Mouse (Mus musculus) urinary bladder, postnatal 25 days (tissue): ENCODE results near the gene Tnfsfm13.
"Not testable (repeated sequence)": the region's sequence is repeated elsewhere in the genome, so short reads cannot be mapped to it uniquely, and the experiment has no call there.

Source experiments
- DNase-seq: peaks from one replicate; pipeline ENCODE4 v3.0.0; 2022; ENCODE audit warnings: low spot score

Tnfsfm13 gene

DNA sequence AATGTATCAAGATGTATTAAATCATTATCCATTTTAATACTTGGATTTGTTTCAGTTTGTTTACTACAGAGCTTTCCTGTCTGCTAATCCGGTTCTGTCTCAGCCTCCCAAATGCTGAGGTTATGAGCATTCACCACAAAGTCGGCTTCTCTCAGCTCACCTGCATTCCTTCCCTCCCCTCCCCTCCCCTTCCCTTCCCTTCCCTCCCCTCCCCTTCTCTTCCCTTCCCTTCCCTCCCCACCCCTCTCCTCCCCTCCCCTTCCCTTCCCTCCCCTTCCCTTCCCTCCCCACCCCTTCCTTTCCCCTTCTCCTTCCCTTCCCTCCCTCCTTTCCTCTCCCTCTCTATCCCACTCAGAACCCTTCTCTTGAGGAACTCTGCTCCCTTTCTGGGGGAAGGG lies 8.7 kb upstream of the Tnfsfm13 start:
- no peak for DNase-seq

DNA sequence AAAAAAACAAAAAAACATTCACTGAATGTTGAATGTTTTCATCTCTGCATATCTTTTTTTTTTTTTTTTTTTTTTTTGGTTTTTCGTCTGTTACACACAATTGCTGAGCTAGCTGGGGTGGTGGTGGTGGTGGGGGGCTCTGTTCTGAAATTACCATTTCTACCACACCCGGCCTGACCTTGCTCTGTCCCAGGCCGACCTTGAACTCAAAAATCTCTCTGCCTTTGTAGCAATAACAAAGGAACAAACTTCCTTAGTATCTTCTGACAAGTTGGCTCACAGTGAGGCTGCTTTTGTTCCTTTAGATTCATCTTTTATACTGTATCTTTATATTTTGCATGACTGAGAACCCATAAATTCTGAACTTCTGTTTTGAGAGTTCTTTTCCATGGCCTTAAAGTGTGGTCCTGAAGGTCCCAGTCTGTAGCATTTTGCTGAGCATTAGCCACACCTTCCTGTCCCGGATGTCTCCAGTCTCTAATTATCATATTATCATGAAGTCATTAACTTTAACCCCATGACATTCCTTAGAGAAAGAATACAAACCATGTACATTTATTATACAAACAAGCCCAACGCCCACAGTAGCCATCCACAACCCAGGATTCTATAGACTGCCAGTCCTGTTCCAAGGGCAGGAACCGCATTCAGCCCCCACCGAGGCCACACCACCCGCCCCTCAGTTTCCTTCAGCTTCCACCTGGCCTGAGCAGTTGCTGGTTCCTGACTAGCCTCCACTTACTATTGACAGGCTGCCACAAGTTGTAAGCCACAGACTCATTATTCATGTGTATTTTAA lies 8.1 kb upstream of the Tnfsfm13 start:
- DNase-seq = no peak

DNA sequence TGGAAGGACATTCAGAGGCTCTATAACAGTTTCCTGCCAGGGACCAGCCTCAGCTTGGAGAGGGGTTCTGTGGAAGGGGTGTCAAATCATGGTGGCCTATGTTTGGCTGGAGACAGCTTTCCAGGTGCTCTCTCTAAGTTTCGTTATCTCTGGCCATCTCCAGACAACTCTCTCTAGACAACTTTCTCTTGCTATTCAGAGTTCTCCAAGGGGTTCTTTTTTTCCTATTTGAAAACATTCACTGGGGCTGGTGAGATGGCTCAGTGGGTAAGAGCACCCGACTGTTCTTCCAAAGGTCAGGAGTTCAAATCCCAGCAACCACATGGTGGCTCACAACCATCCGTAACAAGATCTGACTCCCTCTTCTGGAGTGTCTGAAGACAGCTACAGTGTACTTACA lies 7.5 kb upstream of the Tnfsfm13 start:
- not testable (repeated sequence) for DNase-seq

DNA sequence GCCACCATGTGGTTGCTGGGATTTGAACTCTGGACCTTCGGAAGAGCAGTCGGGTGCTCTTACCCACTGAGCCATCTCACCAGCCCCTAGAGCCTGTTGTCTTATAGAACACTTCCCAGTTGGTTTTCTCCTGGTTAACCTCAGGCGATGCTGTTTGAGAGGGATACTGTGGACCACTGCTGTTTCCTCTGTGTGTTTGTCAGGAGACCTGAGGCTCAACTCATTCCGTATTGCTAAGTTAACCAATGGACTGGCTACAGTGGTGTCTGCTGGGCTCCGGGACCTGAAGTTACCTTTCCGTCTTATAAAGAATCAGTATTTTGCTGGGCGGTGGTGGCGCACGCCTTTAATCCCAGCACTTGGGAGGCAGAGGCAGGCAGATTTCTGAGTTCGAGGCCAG lies 7.0 kb upstream of the Tnfsfm13 start:
- not testable (repeated sequence) for DNase-seq

DNA sequence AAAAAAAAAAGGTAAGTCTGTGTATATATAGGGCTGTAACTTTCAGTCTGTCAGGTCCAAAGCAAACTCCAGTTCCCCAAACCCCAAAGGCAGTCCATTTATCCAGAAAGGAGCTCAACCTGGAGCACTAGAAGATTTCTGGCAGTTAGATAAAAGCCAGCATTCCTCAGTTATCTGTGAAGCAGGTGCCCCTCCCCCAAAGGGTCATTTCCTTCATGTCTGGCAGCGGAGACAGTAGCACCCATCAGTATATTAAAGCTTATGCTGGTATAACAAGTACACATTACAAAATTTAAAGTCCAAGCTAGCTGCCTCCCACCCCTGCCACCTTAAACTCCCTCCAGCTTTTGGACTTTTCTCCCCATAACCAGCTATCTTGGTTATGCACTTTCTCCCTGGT lies 3.7 kb upstream of the Tnfsfm13 start:
- no peak for DNase-seq

DNA sequence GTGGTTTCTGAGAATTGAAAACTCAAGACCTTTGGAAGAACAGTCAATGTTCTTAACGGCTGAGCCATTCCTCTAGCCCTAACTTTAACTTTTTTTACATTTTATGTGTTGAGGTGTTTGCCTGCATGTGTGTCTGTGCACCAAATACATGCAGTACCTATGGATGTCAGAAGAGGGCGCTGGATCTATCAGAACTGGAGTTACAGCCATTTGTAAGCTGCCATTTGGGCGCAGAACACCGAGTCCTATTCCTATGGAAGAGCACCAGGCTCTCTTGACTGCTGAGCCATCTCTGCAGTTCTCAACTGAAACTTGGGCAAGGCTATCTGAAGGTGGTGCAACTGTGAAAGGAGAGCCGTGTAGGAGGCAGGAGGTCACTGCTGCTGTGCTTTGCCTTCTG lies 2.7 kb upstream of the Tnfsfm13 start:
- DNase-seq = no peak

DNA sequence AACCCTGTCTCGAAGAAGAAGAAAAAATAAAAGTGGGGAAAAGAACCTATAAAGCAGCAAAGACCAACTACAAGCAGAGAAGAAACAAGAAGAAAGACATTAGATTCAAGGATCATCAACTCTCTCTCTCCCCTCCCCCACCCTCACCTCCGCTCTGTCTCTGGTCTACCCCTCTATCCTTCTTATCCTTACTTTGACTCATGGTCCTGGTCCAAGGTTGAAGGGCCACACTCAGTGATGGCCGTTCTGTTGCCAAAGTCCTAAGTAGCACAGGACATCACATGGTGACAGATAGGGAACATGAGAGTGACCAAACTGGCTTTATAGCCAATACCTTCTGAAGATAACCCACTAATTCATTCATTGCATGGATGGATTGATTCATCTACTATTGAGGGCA lies 1.5 kb upstream of the Tnfsfm13 start:
- no peak for DNase-seq

DNA sequence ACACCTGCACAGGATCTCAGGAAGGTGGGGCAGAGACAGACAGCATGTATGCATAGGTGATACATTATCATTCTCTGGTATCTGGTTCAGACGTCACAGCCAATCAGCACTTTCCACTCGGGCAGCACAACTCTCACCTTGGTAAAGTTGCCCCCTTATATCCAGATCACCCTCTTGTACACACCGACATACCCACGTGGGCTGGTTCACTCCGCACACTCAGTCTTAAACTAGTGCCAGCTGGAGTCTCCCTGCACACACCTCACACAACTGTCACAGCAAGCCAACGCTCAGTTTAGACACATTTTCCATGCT lies 895 bp downstream of the Tnfsfm13 start:
- no peak for DNase-seq

DNA sequence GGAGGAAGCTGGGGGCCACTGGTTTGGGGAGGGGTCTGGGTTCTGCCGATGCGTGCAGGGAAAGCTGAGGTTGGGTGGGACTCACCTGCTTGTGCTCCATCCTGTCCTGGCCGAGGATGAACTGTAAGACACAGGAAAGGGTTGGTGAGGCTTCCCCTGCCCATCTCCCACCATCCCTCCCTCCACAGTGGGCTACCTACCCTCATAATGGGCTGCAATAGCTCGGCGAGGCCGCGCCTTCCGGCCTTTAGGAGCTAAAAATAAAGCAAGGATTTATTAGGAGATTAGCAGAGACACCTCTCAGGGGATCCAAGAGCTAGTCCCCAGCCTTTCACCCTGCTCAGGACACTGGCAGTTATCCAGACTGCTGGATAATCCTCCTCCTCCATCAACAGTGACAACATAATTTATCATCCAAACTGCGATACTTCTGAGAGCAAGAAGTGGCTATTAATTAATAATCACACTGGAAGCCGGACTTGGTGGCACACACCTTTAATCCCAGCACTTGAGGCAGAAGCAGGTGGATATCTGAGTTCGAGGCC lies 2.4 kb downstream of the Tnfsfm13 start:
- no peak for DNase-seq

DNA sequence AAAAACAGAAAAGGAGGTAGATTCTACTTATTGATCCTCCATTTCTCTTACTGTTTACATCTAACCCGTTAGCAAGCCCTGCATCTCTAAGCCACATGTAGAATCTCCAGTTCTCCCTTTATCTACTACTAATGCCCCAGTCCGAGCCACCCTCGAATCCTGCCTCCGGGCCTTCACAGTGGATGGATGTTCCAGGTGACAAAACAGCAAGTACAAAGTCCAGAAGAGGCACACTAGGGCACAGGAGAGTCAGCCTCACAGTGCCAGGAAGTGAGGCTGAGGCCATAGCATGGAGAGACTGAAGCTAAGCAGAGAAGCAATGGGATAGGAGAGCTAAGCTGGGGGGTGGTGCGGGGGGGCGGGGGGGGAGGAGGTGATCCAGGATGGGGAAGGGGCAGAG lies 3.0 kb downstream of the Tnfsfm13 start:
- no peak for DNase-seq

DNA sequence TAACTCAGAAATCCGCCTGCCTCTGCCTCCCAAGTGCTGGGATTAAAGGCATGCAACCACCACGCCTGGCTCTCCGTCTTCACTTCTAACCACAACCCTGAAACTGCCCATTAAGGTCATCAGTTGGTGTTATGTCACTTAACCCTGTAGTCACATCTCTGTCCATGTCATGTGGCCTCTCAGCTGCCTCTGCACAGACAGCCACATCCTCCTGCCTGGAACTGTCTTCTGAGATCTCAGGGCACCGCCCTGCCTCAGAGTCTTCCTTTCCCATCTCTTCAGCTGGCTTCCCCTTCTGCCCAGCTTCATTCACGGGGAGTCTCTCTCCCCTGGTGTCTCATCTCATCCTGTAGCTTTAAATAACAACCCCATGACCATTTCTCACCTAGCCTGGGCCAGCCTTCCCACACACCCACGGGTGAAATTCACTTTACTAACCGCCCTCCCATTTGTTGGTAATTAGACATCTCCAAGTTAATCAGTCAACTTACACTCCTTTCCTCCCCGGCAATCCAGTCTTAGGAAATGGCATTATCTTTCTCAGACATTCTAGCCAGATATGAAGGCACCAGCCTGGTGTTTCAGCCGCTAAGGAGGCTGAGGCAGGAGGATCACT lies 3.6 kb downstream of the Tnfsfm13 start:
- no peak for DNase-seq

DNA sequence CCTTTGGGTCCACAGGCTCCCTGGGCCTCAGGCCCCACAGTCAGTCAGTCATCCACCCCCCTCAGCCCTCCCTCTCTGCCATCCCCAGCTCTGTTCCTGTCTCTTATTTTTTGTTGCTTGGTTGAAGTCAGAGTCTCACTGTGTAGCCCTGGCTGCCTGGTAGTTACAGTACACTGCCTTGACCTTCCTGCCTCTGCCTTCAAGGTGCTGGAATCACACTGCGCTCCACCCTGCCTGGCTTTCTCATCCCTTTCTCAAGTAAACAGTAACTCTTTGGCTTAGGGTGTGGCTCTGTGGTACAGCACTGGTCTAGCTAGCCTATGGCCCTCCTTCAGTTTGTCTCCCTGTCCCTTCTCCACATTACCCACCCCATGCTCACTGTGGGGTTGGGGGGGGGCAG lies 6.0 kb downstream of the Tnfsfm13 start:
- no peak for DNase-seq

DNA sequence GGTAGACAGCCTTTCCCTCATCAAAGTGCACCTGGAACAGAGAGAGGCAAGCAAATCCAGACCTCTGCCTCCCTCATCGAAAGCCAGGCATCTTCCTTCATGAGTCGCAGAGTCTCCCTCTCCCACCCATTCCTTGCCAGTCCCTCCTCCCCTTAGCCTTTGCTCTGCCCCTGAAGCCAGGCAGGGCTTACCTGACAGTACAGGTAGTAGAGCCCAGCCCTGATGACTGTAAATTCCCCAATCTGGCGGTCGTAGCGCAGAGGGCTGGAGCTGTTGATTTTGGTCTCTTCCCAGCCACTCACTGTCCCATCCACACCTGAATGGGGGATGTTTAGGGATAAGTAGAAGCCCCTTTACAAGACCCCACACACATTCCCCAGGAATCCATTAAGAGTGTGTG lies 8.8 kb downstream of the Tnfsfm13 start:
- DNase-seq = no peak

DNA sequence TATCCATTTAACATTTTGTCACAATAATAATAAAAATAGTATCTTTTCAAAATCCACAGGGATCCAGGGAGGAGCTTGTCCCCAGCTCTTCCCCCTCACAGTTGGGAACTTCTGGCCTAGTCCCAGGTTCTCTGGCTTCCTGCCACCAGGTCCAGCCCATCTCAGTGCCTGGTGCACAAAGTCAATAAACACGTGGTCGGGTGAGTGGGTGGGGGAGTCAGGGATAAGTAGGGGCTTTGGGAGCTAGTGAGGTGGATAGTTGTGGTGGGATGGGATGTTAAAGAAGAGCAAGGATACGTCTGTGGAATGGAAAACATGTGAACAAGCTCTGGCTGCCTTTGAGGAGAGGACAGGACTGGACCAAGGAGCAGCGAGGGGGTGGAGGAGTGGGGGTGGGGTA lies 9.5 kb downstream of the Tnfsfm13 start:
- DNase-seq = peak; percentile 62

DNA sequence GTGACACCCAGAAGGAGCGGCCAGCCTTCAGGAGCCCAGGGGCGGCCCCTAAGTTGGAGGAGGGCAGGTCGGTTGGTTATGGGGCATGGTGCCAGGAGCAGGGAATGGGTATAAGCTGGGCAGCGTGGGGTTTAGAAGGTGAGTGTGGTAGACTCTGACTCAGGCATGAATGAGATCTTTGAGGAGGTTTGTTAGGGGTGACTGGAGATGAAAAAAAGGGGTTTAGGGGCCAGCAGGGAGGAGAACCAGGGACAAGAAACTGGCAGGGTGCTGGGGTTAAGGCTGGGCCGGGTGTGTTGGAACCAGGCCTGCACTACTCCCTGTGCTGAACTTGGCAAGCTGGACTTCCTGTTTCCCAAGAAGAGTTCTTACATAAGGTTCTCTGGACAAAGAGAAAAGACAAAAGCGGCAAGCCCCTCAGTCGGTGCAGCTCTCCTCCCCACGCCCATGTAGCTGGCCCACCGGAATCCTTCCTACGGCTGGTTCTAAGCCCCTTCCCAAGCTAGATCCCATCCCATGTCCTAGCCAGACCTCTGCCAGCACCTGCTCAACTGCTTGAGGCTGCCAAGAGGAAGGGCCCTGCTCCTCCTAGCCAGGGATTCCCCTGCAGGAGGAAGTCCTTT lies 10.3 kb downstream of the Tnfsfm13 start, which contains the start of gene Tnfsf13:
Gene Tnfsf13, minus strand, starts transcription at position 259 of the 623 bp plus-strand sequence.
- DNase-seq = peak; percentile 44

DNA sequence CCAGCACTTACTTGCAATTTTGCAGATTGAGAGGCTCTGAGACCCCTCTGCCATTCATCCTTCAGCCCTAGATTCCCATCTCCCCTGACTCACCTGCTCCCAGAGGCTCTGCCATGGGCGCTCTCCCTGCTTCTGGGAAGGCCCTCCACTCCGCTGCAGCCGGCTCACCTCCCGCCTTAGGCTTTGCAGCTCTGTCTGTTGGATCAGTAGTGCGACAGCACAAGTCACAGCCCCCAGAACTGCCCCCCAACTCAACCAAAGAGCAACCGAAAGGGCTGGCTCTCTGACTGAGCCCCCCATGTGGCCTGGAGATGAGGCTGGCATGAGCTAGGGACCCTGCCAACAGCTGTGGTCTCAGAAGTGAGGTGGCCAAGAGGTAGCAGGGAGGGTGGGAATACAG lies 11.0 kb downstream of the Tnfsfm13 start:
- no peak for DNase-seq

DNA sequence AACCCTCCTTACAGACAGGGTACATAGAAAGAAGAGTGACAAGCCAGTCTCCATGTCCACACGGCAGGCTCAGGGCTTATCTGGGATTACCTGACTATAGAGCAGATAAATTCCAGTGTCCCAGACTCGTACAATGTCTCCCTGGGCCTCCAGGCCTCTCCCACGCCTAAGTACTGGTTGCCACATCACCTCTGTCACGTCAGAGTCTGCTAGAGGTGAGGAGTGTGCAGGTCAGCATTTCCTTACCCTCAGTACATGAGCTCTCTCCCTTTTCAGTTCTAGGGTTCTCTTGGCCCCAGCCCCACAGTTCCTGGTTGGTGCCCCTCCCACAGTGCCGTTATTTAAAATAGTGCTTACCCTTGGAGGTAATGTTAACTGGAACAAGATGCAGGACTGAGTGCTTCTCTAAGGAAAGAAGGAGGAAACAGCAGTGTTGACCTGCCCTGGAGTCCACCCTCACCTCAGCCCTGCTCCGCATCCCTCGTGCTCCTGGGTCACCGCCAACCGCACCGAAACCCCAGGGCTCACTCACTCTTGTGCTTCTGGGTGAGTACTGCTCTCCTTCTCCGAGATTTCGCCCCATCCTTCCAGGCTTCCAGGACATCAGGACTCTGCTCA lies 11.7 kb downstream of the Tnfsfm13 start:
- no peak for DNase-seq

DNA sequence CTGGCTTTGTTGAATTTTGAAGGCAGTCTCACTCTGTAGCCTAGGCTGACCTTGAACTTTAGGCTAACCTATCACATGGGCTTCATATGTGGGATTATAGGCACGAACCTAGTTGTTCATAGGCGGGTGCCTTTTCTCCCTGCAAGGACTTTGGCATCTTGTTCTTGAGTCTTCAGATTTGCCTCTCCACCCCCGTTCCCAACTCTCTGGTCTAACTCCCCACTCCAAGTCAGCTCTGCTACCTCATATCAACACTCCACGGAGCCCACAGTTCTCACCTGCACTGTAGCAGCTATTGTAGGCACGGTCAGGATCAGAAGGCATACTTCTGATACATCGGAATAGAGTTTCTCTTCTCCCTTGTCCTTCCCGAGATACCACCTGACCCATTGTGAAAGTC lies 12.3 kb downstream of the Tnfsfm13 start:
- no peak for DNase-seq

DNA sequence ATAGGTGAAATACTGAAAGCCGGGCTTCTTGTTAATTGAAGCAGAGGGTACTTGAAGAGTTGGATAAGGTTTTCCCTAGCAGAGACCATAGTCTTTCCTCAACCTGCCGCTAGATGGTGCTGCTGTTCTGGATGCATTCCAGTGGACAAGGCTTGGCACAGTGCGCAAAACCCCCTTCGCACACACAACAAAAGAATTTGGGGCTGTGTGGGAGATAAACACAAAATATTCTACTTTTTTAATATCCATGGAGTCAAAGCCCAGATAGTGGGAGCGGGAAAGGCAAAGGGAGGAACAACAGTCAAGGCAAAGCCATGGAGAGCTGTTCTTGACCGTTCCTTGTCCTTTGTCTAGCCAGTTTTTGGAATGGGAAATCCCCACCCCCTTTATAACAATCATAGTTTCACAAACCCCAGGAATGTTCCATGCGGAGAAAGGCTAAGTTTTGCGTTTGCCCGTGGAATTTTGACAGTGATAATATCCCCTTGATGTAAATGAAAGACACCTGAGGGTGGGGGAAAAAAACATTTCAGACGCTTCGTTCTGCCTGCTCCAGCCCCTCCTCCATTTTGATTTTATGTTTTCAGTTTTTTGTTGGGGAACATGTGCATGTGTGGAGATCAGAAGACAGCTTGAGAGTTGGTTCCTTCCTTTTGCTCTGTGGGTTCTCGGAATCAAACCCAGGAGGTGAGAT lies 12.9 kb downstream of the Tnfsfm13 start:
- DNase-seq = peak; percentile 93

DNA sequence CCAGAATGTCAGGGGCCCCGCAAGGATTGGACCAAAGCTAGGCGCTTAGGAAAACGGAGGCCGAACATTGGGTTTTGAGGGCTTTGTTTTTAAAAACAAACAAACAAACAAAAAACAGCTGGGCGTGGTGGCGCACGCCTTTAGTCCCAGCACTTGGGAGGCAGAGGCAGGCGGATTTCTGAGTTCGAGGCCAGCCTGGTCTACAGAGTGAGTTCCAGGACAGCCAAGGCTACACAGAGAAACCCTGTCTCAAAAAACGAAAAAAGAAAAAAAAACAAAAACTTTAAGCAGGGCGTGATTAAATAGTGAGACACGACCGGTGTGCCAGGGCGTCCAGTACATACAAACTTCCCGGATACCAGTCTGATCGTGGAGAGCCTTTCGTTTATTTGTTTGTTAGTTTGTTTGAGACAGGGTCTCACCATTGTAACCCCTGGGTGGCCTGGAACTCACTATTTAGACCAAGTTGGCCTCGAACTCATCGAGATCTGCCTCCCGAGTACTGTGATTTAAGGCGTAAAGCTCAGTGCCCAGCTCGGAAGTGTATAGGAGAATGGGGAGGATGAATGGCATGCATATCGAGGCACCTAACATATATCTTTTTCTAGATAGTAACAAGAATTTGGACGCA lies 13.6 kb downstream of the Tnfsfm13 start:
- no peak for DNase-seq

DNA sequence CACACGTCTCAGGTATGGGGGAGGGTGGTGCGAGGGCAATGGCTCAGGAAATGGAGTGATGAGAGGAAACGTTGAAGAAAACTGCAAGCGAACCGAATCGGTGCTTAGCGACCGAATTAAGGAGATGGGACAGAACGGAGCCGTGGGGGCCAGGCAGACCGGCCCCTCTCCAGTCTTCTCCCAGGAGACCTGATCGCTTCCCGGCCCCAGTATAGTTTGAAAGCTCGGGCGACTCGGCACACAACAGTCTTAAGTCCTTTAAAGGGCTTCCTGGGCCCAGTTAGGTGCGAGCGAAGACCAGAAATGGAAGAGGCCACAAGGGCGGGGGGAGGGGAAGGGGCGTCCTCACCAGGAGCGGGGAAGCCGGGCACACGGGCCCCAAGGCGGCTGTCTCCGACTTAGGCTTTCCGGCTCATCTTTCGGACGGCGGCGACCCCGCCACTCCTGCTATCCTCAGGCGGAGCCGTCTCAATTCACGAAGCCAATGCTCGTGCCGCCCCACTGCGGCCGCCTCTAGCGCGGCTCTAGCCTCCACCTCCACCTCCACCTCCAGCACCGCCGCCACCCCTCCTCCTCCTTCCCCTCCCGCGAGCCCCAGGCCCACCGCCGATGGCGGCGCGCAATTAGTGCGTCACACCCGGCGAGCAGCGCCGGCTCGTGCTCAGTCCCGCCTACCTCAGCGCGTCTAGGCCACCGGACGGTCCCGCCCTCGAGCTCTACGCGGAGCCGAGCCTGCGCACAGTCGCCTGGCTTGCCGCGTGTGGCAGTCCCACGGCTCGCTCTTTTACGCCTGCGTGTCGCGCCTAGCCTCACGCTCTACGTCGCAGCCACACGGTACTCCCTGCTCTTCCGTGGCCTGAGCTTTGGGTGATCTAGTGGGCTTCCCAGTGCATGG lies 14.3 kb downstream of the Tnfsfm13 start, which contains the start of gene Senp3:
Gene Senp3, minus strand, starts transcription at position 771 of the 895 bp plus-strand sequence.
- DNase-seq = peak; percentile 92
